Mouse (Mus musculus) cortical plate, adult 2 months (tissue): Measurements from ENCODE around the gene Surf1. TPM values are rescaled to one million over a fixed set of nuclear protein-coding genes. Genes with fewer than 3 reads are reported as not detected.
A peak's percentile ranks its signal among the peaks of the same experiment; 100 is the strongest.

Source experiments
- H3K27ac ChIP-seq: fragments of 200-500 bp; 2 replicates; pipeline ENCODE4 v1.5.1; 2012; ENCODE audit warnings: low read length, control low read depth, inconsistent platforms; ENCODE audit not compliant: insufficient read depth
- H3K4me1 ChIP-seq: fragments of 200-500 bp; 2 replicates; pipeline ENCODE4 v1.6.1; 2011; ENCODE audit warnings: low read length; ENCODE audit not compliant: control insufficient read depth, insufficient read depth
- H3K4me3 ChIP-seq: fragments of 200-500 bp; 2 replicates; pipeline ENCODE4 v1.5.1; 2011; ENCODE audit warnings: mild to moderate bottlenecking, low read length, control low read depth; ENCODE audit not compliant: insufficient read depth
- CTCF ChIP-seq: fragments of 200-500 bp; IDR thresholded peaks from 2 replicates; pipeline ENCODE4 v1.5.1; 2011; ENCODE audit warnings: mild to moderate bottlenecking, control low read depth, low read length; ENCODE audit not compliant: insufficient read depth; ENCODE audit errors: extremely low read depth
- POLR2A ChIP-seq: fragments of 200-500 bp; IDR thresholded peaks from 2 replicates; pipeline ENCODE4 v1.6.1; 2011; ENCODE audit warnings: mild to moderate bottlenecking, low read length, control low read depth; ENCODE audit not compliant: insufficient read depth; ENCODE audit errors: extremely low read depth
- polyA plus RNA-seq: library from polyadenylated mRNA; depleted of rRNA; stranded (reverse); fragments of >200 nt; gene quantifications from 2 replicates; pipeline ENCODE4 v1.2.3, GENCODE M21; 2012

The Surf1 gene
- polyA plus RNA-seq, 1 experiment = 136 TPM

DNA sequence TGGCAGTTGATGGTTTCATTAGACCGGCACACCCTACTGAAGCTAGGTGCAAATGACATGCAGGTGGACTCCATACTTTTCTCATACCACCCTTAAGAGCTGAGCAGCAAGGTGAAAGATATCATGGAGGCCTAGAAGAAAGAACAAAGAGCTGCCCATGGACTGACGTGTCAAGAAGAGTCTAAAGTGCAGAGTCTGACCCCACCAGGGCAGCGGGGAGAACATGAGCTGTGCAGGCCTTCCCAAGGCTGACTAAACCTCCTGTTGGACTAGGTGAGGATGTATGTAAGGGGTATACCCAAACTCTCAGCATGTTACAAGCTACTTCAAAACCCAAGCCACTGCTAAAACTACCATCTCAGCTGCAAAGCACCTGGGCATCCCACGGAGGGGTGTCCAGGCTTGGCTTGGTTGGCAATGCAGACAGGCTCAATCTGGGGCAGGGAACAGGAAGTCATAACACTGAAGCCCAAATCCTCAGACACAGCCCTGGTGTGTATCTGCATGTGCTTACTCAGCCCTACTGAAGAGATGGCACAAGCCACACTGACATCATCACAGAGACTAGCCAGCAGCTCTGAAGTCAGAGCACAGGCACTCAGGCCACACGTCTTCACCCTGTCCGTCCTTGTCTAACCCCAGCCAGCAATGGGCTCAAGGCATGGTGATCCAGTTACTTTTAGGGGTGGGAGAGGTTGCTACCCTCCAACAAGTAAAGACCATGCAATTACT, 11.6 kb upstream of the Surf1 start:
- H3K4me3 ChIP-seq = no peak overlapping the region
- no peak for TF ChIP-seq CTCF
- TF ChIP-seq POLR2A = no peak
- 0 out of 2 replicates have a peak, but pooled peaks cover 2% of the 10 kb centered on the region for H3K4me1 ChIP-seq
- no peak overlapping the region for H3K27ac ChIP-seq

DNA sequence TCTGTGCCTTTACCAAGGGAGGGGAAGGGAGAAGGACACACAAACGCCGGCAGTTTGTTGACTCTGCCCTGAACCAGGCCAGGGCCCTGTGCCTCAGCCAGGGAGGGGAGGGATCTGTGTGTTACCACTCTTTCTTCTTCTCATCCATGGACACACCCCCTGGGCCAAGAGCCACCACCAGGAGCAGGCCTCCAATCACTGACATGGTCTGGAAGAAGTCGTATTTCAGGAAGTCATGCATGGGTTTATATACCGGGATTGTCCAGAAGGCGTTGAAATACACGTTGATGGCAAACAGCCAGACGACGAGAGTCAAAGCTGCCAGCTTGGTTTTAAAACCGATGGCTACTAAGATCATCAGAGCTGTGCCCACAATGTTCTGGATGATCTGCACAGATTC, 5.5 kb upstream of the Surf1 start:
- Histone ChIP-seq H3K4me1 (peaks cover 9% of the 10 kb centered on the region), H3K4me3 (no peak overlapping the region), H3K27ac (no peak overlapping the region)
- TF ChIP-seq CTCF (no peak), POLR2A (no peak)

DNA sequence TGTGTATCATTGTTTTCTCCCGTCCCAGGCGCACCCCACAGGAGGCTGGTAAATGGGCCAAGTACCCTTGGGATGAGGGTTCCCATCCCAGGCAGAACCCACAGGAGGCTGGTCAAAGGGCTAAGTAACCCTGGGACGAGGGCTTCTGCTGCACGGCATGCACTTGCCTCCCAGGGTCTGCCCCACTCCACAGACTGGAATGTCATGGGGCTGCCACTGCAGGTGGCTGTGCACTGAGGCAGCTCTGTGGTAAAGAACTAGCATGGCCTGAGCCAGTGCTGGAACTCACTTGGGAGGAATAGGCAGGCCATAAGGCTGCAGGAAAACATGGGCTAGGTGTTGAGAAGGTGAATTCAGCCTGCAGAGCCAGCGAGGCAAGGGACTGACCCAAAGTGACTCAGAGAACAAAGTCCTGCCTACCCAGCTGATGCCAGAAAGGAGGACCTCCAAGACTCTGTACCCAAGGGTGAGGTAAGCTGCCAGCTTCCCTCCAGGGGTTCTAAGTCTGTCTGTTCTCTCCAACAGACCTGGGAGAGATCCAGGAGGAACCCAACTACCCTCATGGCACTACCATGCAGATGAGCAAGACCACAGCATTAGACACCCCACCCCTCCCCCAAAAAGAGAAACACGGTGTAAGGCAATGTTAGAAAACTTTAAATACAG, 4.0 kb upstream of the Surf1 start:
- no peak for TF ChIP-seq POLR2A
- TF ChIP-seq CTCF = no peak
- peaks cover 9% of the 10 kb centered on the region for H3K4me1 ChIP-seq
- H3K27ac ChIP-seq = no peak overlapping the region

DNA sequence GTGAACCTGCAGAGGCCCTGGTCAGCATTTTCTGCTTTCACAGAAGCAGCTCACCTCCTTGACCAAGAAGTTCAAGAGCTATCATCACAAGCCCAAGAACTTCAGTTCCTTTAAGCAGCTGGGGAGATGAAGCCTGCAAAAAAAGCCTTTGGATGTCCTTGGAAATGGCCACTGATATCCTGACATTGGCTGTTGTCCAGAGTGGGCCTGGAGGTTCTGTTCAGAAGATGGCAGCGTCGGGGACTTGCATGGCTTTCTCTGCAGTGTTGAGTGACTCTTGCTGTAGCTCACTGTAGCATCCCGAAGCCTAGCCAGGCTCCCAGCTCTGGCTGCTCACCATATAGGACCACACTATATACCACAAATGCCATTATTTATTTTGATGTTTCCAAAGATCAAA, 3.4 kb upstream of the Surf1 start:
- no peak overlapping the region for H3K4me3 ChIP-seq
- peaks cover 9% of the 10 kb centered on the region for H3K4me1 ChIP-seq
- TF ChIP-seq CTCF = no peak
- no peak for TF ChIP-seq POLR2A
- H3K27ac ChIP-seq = no peak overlapping the region

More for the DNA sequence above, 4.0 kb upstream of the Surf1 start:
- H3K4me3 ChIP-seq = no peak overlapping the region

DNA sequence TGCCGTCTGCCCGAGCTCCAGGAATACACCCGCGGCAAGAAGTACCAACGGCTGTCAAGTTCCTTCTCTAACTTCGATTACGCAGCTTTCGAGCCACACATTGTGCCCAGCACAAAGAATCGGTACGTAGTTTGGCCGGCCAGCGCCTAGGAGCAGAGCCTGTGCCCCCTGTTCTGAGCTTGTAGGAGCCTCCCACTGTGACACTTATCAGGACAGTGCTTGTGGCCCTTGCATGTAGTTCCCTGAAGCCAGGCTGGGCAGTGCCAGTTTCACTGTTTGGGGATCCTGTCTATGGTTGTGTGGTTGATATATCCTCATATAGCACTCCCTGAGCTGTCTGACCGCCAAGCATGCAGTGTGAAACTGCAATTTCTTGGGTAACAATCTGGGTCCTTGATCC, 408 bp upstream of the Surf1 start:
- Histone ChIP-seq H3K27ac (no peak overlapping the region), H3K4me1 (peaks cover 9% of the 10 kb centered on the region), H3K4me3 (peak overlapping the region; percentile 59)
- TF ChIP-seq POLR2A = no peak
- no peak for TF ChIP-seq CTCF

DNA sequence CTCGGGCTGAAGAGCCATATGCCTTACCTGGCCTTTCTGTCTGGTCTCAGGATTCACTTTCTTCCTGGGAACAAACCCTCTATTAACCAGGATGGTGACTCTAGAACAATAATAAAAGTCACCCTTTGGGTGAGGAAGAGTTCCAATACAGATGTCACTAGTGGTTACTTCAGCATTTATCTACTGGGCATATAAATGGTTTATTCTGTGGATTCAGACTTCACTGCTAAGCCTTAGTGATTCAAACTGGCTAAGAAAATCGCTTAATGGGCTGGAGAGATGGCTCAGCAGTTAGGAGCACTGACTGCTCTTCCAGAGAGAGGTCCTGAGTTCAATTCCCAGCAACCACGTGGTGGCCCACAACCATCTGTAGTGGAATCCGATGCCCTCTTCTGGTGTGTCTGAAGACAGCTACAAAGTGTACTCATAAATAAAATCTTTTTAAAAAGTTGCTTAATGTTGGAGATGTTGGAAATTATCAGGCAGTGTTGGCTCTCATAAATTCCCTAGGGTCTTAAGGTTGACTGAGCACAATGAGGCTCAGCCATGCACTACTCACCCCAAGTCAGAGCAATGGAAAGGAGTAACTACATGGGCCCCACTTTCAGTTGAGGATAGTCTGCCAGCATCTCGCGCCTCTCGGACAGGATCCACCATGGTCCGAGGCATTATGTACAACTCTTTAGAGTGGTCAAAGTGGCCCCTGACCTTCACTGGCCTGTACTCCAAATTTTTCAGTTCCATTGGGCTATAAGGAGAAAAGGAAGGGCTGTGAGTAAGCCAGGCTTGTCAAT, 2.0 kb downstream of the Surf1 start:
- Histone ChIP-seq H3K4me1 (peaks cover 9% of the 10 kb centered on the region), H3K4me3 (no peak overlapping the region), H3K27ac (no peak overlapping the region)
- TF ChIP-seq CTCF (no peak), POLR2A (no peak)

DNA sequence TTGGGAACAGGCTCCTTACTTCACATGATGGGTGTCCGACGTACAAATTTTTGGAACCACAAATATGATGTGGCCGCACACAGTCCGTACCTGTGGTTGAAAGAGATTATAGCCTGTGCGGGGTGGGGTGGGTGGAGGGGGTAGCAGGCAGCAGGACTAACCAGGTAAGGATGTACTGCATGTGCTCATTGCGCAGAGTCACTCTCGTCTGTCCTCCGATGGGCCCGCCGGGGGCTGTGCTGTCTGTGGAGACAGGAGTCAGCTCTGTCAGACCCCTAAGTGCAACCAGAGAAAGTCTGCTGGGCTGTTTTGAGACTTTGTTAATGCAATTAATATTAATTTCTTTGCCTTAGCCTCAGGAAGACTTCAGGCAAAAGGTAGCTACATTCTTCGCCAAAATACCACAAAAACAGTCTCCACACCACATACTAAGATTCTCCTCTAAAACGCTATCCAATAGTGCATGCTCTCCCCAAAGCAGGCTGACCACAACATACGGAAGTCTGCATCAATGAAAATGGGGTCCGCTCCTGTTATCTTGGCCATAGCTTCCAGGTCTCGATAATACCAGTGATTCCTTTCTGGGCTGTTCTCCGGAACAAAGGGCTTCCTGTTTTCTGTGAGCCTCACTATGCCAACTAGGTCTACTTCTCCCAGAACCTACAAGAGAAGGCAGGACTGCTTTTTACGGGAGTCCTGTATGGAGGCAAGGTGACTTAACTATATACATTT, 2.7 kb downstream of the Surf1 start:
- no peak overlapping the region for H3K27ac ChIP-seq
- no peak overlapping the region for H3K4me3 ChIP-seq
- H3K4me1 ChIP-seq = peaks cover 12% of the 10 kb centered on the region
- TF ChIP-seq POLR2A (0 out of 2 replicates have a peak, but pooled peaks have one; percentile 6), CTCF (no peak)

DNA sequence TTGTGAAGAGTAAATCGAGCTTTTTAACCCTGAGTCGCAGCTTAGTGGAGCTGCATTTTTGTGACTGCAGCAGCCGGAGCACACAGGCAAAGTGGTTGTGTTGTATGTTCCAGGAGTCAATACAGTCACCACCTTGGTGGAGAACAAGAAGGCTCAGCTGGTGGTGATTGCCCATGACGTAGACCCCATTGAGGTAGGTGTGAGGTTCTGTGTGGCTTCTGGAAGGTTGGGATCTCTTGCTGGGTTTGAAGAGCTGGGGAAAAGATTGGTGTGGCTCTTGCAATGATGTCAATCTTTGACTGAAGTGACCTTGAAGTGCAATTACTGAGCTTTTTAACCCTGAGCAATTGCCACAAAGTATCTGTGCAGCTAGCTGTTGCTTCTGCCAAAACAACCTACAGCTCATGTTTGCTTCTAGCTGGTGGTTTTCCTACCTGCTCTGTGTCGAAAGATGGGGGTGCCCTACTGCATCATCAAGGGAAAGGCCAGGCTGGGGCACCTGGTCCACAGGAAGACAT, 4.0 kb downstream of the Surf1 start:
- no peak overlapping the region; the same call in 1 of the 2 replicates for H3K4me3 ChIP-seq
- H3K4me1 ChIP-seq = peaks cover 6% of the 10 kb centered on the region
- H3K27ac ChIP-seq = no peak overlapping the region
- no peak for TF ChIP-seq CTCF
- TF ChIP-seq POLR2A = no peak

DNA sequence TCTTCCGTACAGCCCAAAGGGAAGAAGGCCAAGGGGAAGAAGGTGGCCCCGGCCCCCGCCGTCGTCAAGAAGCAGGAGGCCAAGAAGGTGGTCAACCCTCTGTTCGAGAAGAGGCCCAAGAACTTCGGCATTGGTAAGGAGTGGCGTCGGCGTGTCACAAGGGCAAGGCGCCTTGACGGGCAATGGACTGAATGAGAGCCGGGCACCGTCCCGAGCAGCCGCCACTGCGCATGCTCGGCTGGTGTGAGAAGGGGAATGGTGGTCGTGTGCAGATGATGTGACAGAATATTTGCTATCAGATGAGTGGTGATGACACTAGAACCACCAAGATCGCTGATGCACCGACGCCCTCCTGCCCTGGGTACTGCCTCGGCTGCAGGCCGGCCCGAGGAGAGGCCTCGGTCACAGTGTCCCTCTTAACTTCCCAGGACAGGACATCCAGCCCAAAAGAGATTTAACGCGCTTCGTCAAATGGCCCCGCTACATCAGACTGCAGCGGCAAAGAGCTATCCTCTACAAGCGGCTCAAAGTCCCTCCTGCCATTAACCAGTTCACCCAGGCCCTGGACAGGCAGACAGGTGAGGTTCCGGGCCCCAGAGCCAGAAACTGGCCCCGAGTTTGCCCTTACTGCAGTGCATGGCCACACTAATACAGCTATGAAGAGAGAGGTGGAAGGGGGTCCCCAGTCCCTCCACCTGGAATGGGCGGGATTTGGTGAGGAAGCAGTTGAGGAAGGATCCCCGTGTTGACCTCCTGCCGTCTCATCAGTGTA, 5.2 kb downstream of the Surf1 start:
- peak overlapping the region; percentile 78 for H3K27ac ChIP-seq
- peak; percentile 21; the same call in 1 of the 2 replicates for TF ChIP-seq POLR2A
- no peak for TF ChIP-seq CTCF
- peaks cover 4% of the 10 kb centered on the region; the same call in 1 of the 2 replicates for H3K4me1 ChIP-seq
- H3K4me3 ChIP-seq = peak overlapping the region; percentile 88
